Mouse (Mus musculus) G1E (cell line): ENCODE results near the gene Dnajc3. TPM values are rescaled to one million over a fixed set of nuclear protein-coding genes. Genes with fewer than 3 reads are reported as not detected.
"Not testable (repeated sequence)": the region's sequence is repeated elsewhere in the genome, so short reads cannot be mapped to it uniquely, and the experiment has no call there.

Experiments used
- ATAC-seq: 2 replicates; pipeline ENCODE4 v1.8.0; 2016; ENCODE audit warnings: mild to moderate bottlenecking; ENCODE audit not compliant: insufficient number of reproducible peaks, poor library complexity, low FRiP score, severe bottlenecking; ENCODE audit errors: extremely low read depth
- DNase-seq: peaks from one replicate; pipeline ENCODE4 v3.0.0; 2012; ENCODE audit warnings: low spot score
- H3K27me3 ChIP-seq: 2 replicates; pipeline ENCODE4 v1.6.1; 2012; ENCODE audit warnings: mild to moderate bottlenecking, low read length, inconsistent platforms; ENCODE audit not compliant: insufficient read depth
- H3K36me3 ChIP-seq: replicated peaks from 2 replicates; pipeline ENCODE3; 2012; ENCODE audit warnings: mild to moderate bottlenecking, inconsistent platforms
- H3K4me1 ChIP-seq: 2 replicates; pipeline ENCODE4 v1.6.1; 2012; ENCODE audit warnings: low read depth, low read length, inconsistent platforms, mixed read lengths; ENCODE audit not compliant: insufficient read depth
- H3K4me3 ChIP-seq: 2 replicates; pipeline ENCODE4 v1.5.1; 2012; ENCODE audit warnings: low read depth, mild to moderate bottlenecking, inconsistent platforms, low read length, moderate library complexity, mixed read lengths
- H3K9me3 ChIP-seq: replicated peaks from 2 replicates; pipeline ENCODE4 v1.6.1; 2012; ENCODE audit warnings: inconsistent platforms
- CTCF ChIP-seq: IDR thresholded peaks from 2 replicates; pipeline ENCODE4 v1.5.1; 2012; ENCODE audit warnings: low read depth, low read length, inconsistent platforms, mixed read lengths
- GATA1 ChIP-seq: IDR thresholded peaks from 2 replicates; pipeline ENCODE4 v1.6.1; 2012; ENCODE audit warnings: borderline replicate concordance, low read length, inconsistent platforms, mixed read lengths
- GATA2 ChIP-seq: IDR thresholded peaks from 2 replicates; pipeline ENCODE4 v1.6.1; 2012; ENCODE audit warnings: low read depth, low read length, inconsistent platforms, borderline replicate concordance
- POLR2AphosphoS5 ChIP-seq: IDR thresholded peaks from 2 replicates; pipeline ENCODE4 v1.6.1; 2012; ENCODE audit warnings: low read depth, low read length, inconsistent platforms; ENCODE audit not compliant: insufficient replicate concordance
- TAL1 ChIP-seq: conservative IDR thresholded peaks from 2 replicates; pipeline ENCODE4 v1.6.1; 2012; ENCODE audit warnings: low read depth, low read length, inconsistent platforms, mixed read lengths
- polyA plus RNA-seq: library from polyadenylated mRNA; stranded (reverse); fragments of >175 nt; gene quantifications from 2 replicates; pipeline ENCODE4 v1.2.3, GENCODE M21; 2012
- total RNA-seq, 2 experiments: library from RNA; stranded (forward) in 1 of 2; stranded (reverse) in 1 of 2; fragments of 200-1000 nt in 1 of 2; fragments of >200 nt in 1 of 2; fragmentation: Nextera tagmentation in 1 of 2; gene quantifications; 2 replicates each; pipeline ENCODE4 v1.2.3; 2014 to 2017

The Dnajc3 gene
- total and polyA plus RNA-seq, 3 experiments: 3.9 to 54.6 (median 36.9) TPM

GRCm38 (mm10) chr14:118980358-118980757 is 42.6 kb downstream of the Dnajc3 start:
- TF ChIP-seq GATA2 (no peak), CTCF (no peak), TAL1 (no peak), GATA1 (no peak), POLR2AphosphoS5 (no peak)
- H3K9me3 ChIP-seq: no peaks in the 10 kb centered on the region
- no peak overlapping the region for H3K4me3 ChIP-seq
- no peak for ATAC-seq
- peaks cover 74% of the 10 kb centered on the region for H3K36me3 ChIP-seq
- H3K27me3 ChIP-seq: no peaks in the 10 kb centered on the region
- H3K4me1 ChIP-seq: no peaks in the 10 kb centered on the region
- DNase-seq: no peak

- ATAC-seq: no peak
- Histone ChIP-seq H3K9me3 (no peaks in the 10 kb centered on the region), H3K36me3 (peaks cover 71% of the 10 kb centered on the region), H3K4me3 (no peak overlapping the region), H3K27me3 (no peaks in the 10 kb centered on the region), H3K4me1 (no peaks in the 10 kb centered on the region)
- DNase-seq: no peak
- no peak for TF ChIP-seq TAL1
- no peak for TF ChIP-seq CTCF
- no peak for TF ChIP-seq GATA2
- TF ChIP-seq GATA1: no peak
Measured at GRCm38 (mm10) chr14:118980890-118981289, 43.1 kb downstream of the Dnajc3 start.

- not testable (repeated sequence) for DNase-seq, H3K9me3 ChIP-seq, ATAC-seq, H3K4me1 ChIP-seq, H3K4me3 ChIP-seq, H3K27me3 ChIP-seq
- peaks cover 61% of the 10 kb centered on the region for H3K36me3 ChIP-seq
Measured at GRCm38 (mm10) chr14:118981711-118982428, 44.1 kb downstream of the Dnajc3 start.

- ATAC-seq, H3K9me3 ChIP-seq, H3K4me3 ChIP-seq, H3K4me1 ChIP-seq, DNase-seq, H3K27me3 ChIP-seq: not testable (repeated sequence)
- peaks cover 54% of the 10 kb centered on the region for H3K36me3 ChIP-seq
Measured at GRCm38 (mm10) chr14:118982429-118983045, 44.8 kb downstream of the Dnajc3 start.

- H3K4me1 ChIP-seq: no peaks in the 10 kb centered on the region; the same call in 1 of the 2 replicates
- H3K27me3 ChIP-seq: peaks cover 3% of the 10 kb centered on the region; the same call in 1 of the 2 replicates
- ATAC-seq: no peak
- H3K36me3 ChIP-seq: peaks cover 46% of the 10 kb centered on the region
- no peaks in the 10 kb centered on the region for H3K9me3 ChIP-seq
- no peak overlapping the region for H3K4me3 ChIP-seq
- TF ChIP-seq TAL1: no peak
- no peak for TF ChIP-seq GATA1
- TF ChIP-seq CTCF: no peak
- TF ChIP-seq POLR2AphosphoS5: no peak
- TF ChIP-seq GATA2: no peak
- DNase-seq: no peak
Measured at GRCm38 (mm10) chr14:118983396-118983795, 45.6 kb downstream of the Dnajc3 start.

GRCm38 (mm10) chr14:118984161-118984560 is 46.4 kb downstream of the Dnajc3 start:
- TF ChIP-seq POLR2AphosphoS5 (no peak), GATA2 (no peak), TAL1 (no peak), CTCF (no peak), GATA1 (no peak)
- DNase-seq: no peak
- no peaks in the 10 kb centered on the region; the same call in 1 of the 2 replicates for H3K4me1 ChIP-seq
- no peak for ATAC-seq
- H3K9me3 ChIP-seq: no peaks in the 10 kb centered on the region
- peaks cover 3% of the 10 kb centered on the region; the same call in 1 of the 2 replicates for H3K27me3 ChIP-seq
- peaks cover 39% of the 10 kb centered on the region for H3K36me3 ChIP-seq
- no peak overlapping the region for H3K4me3 ChIP-seq
